Mouse (Mus musculus) gastrocnemius, adult 2 months (tissue): ENCODE results near the gene Stoml1. TPM values are rescaled to one million over a fixed set of nuclear protein-coding genes. Genes with fewer than 3 reads are reported as not detected.

Experiments used
- DNase-seq: peaks from one replicate; pipeline ENCODE4 v3.0.0; 2022
- H3K27ac ChIP-seq: fragments of 200-600 bp; 2 replicates; pipeline ENCODE4 v1.8.1; 2022; ENCODE audit warnings: mild to moderate bottlenecking
- H3K4me3 ChIP-seq: fragments of 200-600 bp; 2 replicates; pipeline ENCODE4 v1.8.1; 2022; ENCODE audit warnings: mild to moderate bottlenecking, moderate library complexity
- CTCF ChIP-seq: fragments of 200-600 bp; IDR thresholded peaks from 2 replicates; pipeline ENCODE4 v1.8.1; 2022; ENCODE audit warnings: antibody characterized with exemption, mild to moderate bottlenecking, moderate library complexity
- intact Hi-C: fragments of 180-260 bp; cut with DNase I; formaldehyde crosslinking; loops from one replicate; pipeline ENCODE4 v1.15.1; 2025
- total RNA-seq, 2 experiments: library from RNA; stranded (reverse); gene quantifications; 2 replicates each; pipeline ENCODE4 v1.2.3; 2021

The Stoml1 gene
- total RNA-seq, 2 experiments from 2014 or later: 6.8 to 7.3 TPM

DNA sequence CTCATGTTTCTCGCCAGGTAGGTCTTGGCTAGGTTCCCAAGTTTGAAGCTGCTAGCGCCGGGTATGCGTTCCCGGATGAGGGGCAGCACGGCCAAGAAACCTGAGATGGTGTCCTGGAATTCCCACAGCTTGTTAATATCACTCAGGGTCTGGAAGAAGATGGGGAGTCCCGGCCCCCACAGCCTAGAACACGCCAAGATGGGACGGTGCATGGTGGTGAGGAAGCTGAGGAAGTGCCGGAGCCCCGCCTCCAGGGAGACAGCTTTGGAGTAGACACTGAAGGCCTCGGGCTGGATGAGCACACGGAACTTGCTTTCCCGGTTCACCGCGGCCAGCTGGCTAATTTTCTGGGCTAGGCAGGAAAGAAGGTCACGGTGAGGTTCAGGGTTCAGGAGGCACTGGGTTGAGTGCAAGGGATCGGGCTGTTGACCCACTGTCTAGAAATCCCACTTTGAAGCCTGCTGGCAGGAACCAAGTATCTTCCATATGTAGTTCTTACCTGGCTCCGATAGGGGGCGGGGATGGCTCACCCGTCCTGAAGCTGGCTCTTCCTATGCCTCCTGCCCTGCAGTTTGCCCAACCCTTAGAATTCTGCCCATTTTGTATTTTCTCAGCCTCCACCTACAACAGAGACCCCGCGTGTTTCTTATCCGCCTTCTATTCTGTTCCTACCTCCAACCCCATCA lies 32.6 kb upstream of the Stoml1 start:
- intact Hi-C loops: no loop called here
- no peak overlapping the region for H3K27ac ChIP-seq
- DNase-seq: peak; percentile 44

DNA sequence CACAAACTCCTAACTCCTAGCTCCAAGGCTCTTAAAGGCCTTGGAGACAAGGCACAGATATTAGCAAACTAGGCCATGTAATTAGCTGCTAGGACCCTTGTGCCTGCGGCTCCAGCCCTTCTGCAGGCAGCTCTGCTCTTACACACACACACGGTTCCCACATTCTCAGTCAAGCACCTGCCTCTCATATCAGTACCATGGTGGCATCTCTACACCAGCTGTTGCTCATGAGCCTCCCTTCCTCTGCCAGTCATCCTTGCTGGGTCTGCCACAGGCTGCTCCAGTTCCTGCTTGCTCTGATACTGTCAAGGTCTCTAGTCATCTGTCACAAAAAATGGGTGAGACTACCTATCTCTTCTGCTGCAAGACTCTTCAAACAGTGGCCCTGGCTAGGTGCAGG lies 28.6 kb upstream of the Stoml1 start:
- Histone ChIP-seq H3K4me3 (no peak overlapping the region), H3K27ac (no peak overlapping the region)
- intact Hi-C loops: no loop called here
- no peak for TF ChIP-seq CTCF
- DNase-seq: peak; percentile 6

More for the DNA sequence above, 32.6 kb upstream of the Stoml1 start:
- TF ChIP-seq CTCF: peak; percentile 70
- H3K4me3 ChIP-seq: no peak overlapping the region

DNA sequence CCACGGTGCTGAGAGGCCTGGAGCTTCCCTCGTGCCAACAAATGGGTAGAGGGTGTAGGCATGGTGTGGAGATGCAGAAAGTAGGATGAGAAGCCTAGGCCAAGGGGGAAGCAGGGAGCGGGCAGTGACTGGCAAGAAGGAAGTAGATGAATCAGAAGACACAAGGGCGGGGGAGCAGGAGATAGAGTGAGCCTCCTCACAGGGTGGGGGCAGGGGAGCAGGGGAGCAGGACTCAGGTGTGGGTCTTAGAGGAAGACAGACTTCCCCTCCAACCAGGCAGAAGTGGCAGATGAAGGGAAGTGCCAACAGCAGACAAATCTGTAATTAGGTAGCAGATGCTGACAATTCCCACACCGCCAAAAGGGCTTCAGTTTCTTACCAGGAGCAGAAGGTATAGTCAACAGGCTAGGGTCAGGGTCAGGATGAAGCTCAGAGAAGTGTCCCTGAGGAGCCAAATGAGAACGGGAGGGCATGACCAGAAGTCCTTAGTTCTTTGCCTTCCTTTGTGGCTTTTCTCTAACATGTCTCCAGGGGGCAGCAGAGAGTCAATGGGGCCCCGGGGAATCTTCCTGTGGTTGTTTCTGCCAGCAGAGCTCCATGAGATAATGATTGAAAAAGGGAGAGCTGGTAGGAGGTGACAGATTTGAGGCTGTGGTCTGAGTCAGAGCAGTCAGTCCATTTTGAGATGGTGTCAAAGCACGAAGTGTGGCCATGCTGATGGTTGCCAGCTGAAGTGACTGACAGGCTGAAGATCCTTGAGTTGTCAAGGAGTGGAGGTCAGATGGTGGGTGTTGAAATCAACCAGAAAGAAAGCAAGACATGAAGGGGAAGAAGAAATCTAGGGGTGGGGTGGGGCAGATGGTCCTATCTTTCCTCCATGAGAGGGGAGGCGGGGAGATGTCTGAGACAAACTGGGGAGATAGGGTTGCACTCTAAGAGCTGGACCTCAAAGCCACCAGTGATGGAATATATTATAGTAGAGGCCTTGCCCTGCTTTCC lies 26.8 kb upstream of the Stoml1 start:
- DNase-seq: peak; percentile 57
- H3K27ac ChIP-seq: no peak overlapping the region
- TF ChIP-seq CTCF: peak; percentile 94
- no peak overlapping the region for H3K4me3 ChIP-seq
- intact Hi-C loops: loop anchor here (2.0 to 5.0 kb wide), 3 partner anchors 41 to 141 kb away; no protein-coding TSS in a partner anchor

DNA sequence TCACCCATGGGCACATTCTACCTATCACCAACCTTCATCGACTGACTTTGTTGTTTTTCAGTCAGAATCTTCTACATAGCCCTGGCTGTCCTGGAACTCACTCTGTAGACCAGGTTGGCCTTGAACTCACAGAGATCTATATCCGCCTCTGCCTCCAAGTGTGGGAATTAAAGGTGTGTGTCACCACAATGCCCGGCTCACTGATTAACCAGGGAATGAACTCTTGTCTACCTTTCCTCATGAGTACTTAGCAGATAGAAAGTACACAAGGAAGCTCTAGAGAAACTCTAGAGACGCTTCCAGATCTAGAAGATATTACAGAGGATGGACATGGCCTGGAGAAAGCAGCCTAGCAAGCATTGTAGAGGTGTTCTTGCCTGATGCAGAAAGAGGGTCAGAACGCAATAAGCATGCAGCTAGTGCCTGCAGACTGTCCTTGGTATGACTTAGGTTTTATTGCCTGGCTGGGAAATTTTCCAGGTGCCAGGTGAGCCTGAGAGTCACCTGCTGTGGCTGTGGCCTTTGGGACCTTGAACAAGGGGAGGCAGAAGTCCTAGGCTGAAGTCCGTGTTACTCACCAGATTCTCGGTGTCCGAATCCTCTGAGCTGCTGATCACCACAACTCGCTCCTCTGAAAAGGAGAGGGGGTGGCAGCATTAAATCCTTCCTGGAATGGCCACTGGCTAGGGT lies 24.0 kb upstream of the Stoml1 start:
- H3K4me3 ChIP-seq: no peak overlapping the region
- no peak for TF ChIP-seq CTCF
- DNase-seq: peak; percentile 7
- intact Hi-C loops: loop anchor here (5.0 kb wide), 2 partner anchors 38 to 138 kb away; no protein-coding TSS in a partner anchor
- H3K27ac ChIP-seq: no peak overlapping the region

DNA sequence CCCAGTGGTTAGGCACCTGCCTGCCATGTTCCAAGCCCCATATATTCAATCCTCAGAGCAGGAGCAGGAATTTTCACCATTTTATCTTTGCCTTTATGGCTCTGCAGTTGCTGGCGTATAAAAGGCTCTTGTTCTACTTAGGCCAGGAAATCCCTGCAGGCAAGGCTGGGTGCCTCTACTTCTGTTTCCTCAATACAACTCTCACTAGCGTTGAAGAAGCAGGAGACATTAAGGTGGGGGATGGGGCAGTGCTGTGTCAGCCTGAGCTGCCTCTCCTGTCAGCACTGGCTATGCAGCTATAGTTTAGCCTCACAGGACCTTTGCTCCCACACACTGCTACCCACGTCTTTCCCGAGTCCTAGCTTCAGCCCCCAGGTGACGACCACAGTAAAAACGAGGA lies 21.2 kb upstream of the Stoml1 start:
- DNase-seq: peak; percentile 19
- Histone ChIP-seq H3K27ac (peak overlapping the region; percentile 41), H3K4me3 (no peak overlapping the region)

DNA sequence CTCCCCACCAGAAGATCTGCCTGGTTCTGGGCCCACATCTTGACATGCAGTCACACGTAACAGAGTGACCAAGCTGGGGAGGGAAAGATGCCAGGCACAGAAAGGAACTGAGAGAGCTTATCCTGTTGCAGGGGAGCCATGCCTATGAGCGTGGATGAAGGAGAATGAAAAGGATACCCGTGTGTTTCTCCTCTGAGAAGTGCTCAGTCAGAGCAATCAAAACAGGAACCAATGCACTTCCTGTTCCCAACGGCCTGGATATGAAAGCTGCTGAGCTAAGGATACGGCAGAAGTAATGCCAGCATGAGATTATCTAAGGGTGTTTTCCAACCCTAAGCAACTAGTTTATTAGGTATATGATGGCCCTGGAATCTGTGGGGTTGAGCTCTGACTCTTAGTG lies 20.6 kb upstream of the Stoml1 start:
- intact Hi-C loops: no loop called here
- H3K27ac ChIP-seq: peak overlapping the region; percentile 41; the same call in 1 of the 2 replicates
- no peak overlapping the region for H3K4me3 ChIP-seq
- DNase-seq: peak; percentile 22
- no peak for TF ChIP-seq CTCF

More for the DNA sequence above, 21.2 kb upstream of the Stoml1 start:
- intact Hi-C loops: no loop called here
- no peak for TF ChIP-seq CTCF

DNA sequence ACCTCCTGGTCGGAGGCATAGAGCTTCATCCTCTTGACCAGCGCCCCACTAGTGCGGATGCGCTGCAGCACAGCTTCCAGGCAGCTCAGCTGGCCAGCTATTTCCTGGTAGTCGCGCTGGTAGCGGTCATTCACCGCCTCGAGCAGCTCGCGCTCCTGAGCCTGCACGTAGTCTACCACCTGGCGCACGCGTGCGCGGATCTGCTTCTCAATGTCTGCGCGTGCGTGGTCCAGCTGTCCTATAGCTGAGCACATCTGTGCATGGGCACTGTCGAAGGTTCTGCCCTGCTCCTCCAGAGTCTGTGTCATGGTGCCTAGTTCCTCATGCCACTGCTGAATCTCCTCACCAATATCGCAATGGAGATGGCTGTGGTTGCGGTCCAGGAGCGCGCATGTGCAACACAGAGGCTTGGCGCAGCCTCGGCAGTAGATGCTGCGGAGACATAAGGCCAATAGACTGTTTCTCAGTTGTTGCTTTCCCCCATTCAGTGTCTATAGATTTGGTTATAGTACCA lies 18.4 kb upstream of the Stoml1 start:
- intact Hi-C loops: no loop called here
- no peak overlapping the region for H3K27ac ChIP-seq
- DNase-seq: no peak
- H3K4me3 ChIP-seq: no peak overlapping the region
- TF ChIP-seq CTCF: no peak

DNA sequence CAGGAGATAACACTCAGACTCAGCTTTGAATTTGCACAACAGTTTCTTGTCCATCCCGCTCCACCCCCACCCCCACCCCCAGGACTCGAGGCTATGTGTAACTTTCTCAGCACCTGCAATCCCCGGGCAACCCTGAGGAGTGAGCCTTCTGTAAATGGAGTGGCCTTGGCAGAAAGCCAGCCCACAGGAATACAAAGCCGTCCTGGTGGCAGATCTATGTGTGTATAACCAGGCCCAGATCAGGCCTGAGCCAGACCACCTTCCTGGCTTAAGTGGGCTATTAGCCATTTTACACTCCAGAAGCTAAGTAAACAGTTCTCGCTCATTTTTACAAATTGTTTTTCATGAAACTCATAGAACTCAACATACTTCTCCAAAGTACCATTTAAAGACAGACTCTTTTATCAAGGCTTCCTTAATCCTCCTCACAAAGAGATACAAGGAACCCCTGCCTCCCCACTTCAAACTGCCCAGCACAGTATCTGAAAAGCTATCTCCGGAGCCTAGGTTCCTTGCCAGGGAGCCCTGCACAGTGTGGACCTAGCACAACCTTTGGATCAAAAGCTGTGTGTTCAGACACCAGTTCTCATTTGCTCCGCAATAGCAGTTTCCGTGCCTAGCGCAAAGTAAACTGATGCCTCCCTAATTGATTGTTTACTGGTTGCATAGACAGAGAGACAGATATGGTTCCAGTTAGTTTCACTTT lies 11.0 kb upstream of the Stoml1 start:
- DNase-seq: peak; percentile 53
- peak overlapping the region; percentile 20; the same call in 1 of the 2 replicates for H3K27ac ChIP-seq
- H3K4me3 ChIP-seq: no peak overlapping the region
- intact Hi-C loops: no loop called here
- no peak for TF ChIP-seq CTCF

DNA sequence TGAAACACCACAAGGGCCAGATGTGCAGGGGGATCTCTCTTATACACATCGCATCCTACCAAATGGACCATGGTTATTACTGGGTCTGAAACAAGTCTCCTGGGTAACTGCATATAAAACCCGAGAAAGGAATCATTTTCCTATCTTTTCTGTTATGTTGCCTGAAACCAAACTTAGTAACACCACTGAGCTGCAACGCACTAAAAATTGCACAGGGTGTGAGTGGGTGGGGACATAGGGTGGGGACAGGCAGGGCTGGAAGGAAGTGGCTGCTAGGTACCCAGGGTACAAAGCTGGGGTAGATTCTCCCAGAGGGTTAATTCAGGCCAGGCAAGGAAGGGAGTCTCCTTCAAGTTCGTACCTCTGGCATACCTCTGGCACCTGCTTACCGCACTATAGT lies 10.3 kb upstream of the Stoml1 start:
- no peak for DNase-seq
- Histone ChIP-seq H3K4me3 (no peak overlapping the region), H3K27ac (peak overlapping the region; percentile 20; the same call in 1 of the 2 replicates)
- intact Hi-C loops: no loop called here
- TF ChIP-seq CTCF: no peak

DNA sequence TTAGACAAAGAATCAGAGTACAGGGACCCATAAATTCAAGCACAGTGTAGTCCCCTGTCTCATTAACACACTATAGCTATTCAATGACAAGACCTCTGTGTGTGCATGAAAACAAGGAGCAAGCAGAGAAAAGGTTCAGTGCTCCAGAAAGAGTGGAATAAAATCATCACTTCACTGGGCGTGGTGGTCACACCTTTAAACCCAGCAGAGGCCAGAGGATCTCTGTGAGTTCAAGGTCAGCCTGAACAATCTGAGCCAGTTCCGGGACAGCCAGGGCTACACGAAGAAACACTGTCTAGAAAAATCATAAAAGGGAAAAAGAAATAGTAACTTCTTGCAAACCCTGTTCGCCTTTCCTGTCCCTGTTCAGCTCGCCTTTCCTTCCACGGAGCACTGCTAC lies 9.3 kb upstream of the Stoml1 start:
- DNase-seq: no peak
- no peak for TF ChIP-seq CTCF
- H3K27ac ChIP-seq: no peak overlapping the region
- no peak overlapping the region for H3K4me3 ChIP-seq
- intact Hi-C loops: no loop called here

DNA sequence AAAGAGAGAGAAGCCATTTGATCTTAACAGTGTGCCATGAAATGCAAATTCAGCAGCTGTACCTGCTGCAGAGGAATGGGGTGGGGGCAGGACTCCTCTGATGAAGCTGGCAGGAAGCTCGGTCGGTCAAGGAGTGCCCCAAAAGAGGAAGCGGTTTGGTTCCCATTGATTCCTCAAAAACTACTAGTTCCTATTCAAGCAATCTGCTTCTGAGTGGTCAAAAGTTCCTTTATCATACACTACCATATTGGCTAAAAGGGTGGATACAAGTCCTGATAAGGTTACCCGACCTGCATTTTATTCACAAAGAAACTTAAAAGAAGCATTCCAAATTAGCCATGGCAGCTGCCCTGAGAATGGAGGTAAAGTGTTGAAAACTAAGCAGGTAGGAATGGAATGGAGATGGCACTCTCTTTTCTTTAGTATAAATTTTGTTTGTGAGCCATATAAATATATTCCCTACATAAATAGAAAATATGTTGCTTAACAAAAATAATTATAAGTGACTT lies 6.8 kb upstream of the Stoml1 start:
- no peak for TF ChIP-seq CTCF
- H3K27ac ChIP-seq: peak overlapping the region; percentile 82; the same call in 1 of the 2 replicates
- H3K4me3 ChIP-seq: peak overlapping the region; percentile 68; the same call in 1 of the 2 replicates
- intact Hi-C loops: loop anchor here (2.0 kb wide), 1 partner anchor 35 kb away; no protein-coding TSS in a partner anchor
- DNase-seq: no peak
